Mouse (Mus musculus): Measurements from ENCODE around the gene Kbtbd7.

Gene Kbtbd7

GRCm38 (mm10) chr14:79425979-79426729, at the start of gene Kbtbd7:
Gene Kbtbd7 (plus strand): TSS chr14:79426511.
- peak; percentile 91 for DNase-seq

- DNase-seq, result no peak
Measured at GRCm38 (mm10) chr14:79377041-79377440, 49.3 kb upstream of the Kbtbd7 start.

GRCm38 (mm10) chr14:79383120-79383519, 43.2 kb upstream of the Kbtbd7 start:
- no peak for DNase-seq

- DNase-seq, result no peak
Measured at GRCm38 (mm10) chr14:79388304-79388703, 38.0 kb upstream of the Kbtbd7 start.

GRCm38 (mm10) chr14:79389438-79390264, 36.7 kb upstream of the Kbtbd7 start:
- peak; percentile 17 for DNase-seq

GRCm38 (mm10) chr14:79390265-79390926, 35.9 kb upstream of the Kbtbd7 start, which contains the start of gene Naa16:
Gene Naa16 (minus strand): TSS chr14:79390778.
- peak; percentile 97 for DNase-seq

- DNase-seq, result no peak
Measured at GRCm38 (mm10) chr14:79393289-79393688, 33.0 kb upstream of the Kbtbd7 start.

GRCm38 (mm10) chr14:79394564-79394963, 31.7 kb upstream of the Kbtbd7 start:
- DNase-seq, result peak; percentile 52

- peak; percentile 57 for DNase-seq
Measured at GRCm38 (mm10) chr14:79397321-79398122, 28.8 kb upstream of the Kbtbd7 start, which contains the start of gene Mtrf1. Gene Mtrf1 (plus strand): TSS chr14:79397772.

- no peak for DNase-seq
Measured at GRCm38 (mm10) chr14:79407641-79408040, 18.7 kb upstream of the Kbtbd7 start.

GRCm38 (mm10) chr14:79409278-79409830, 17.0 kb upstream of the Kbtbd7 start:
- no peak for DNase-seq

GRCm38 (mm10) chr14:79410662-79411061, 15.6 kb upstream of the Kbtbd7 start:
- no peak for DNase-seq

- no peak for DNase-seq
Measured at GRCm38 (mm10) chr14:79413121-79413520, 13.2 kb upstream of the Kbtbd7 start.

GRCm38 (mm10) chr14:79420083-79420685, 6.1 kb upstream of the Kbtbd7 start:
- DNase-seq, result no peak

- peak; percentile 8 for DNase-seq
Measured at GRCm38 (mm10) chr14:79426730-79427365, 537 bp downstream of the Kbtbd7 start.

GRCm38 (mm10) chr14:79434068-79434467, 7.8 kb downstream of the Kbtbd7 start:
- no peak for DNase-seq

GRCm38 (mm10) chr14:79440655-79441054, 14.3 kb downstream of the Kbtbd7 start:
- no peak for DNase-seq

GRCm38 (mm10) chr14:79441441-79441840, 15.1 kb downstream of the Kbtbd7 start:
- DNase-seq, result no peak

GRCm38 (mm10) chr14:79444601-79445000, 18.3 kb downstream of the Kbtbd7 start:
- DNase-seq, result no peak

GRCm38 (mm10) chr14:79445055-79445620, 18.8 kb downstream of the Kbtbd7 start:
- no peak for DNase-seq
